Mouse (Mus musculus) MEL-GATA-1-ER (cell line): ENCODE measurements at regions not wholly inside any gene's neighbourhood (a gene's known extent, or its start where the extent isn't known, plus 50 kb on each side); places are given as distances from the start of the nearest gene placed in this dataset.

ENCODE experiments used
- DNase-seq: peaks from one replicate; pipeline ENCODE4 v3.0.0-alpha.2; 2012; ENCODE audit warnings: low read depth; ENCODE audit errors: extremely low read depth

DNA sequence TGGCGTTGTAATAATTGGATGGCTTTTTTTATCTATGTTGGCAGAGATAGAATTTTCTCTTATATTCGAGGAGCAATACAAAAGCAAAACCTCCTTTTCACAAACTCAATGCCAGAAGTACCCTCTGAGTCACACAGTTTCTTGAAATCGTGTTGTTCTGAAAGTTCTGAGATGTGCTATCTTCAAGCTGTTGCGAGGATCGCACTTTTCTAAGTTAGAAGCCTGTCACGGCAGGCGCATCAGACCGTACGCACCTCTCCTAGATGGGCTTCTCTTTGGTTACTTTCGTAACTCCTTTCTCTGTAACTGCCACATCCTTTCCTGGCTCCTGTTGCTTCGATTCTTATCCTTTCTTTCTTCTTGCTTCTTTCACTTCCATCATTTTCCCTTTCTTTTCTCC is 271.2 kb upstream of the Arrdc3 start:
- no peak for DNase-seq

DNA sequence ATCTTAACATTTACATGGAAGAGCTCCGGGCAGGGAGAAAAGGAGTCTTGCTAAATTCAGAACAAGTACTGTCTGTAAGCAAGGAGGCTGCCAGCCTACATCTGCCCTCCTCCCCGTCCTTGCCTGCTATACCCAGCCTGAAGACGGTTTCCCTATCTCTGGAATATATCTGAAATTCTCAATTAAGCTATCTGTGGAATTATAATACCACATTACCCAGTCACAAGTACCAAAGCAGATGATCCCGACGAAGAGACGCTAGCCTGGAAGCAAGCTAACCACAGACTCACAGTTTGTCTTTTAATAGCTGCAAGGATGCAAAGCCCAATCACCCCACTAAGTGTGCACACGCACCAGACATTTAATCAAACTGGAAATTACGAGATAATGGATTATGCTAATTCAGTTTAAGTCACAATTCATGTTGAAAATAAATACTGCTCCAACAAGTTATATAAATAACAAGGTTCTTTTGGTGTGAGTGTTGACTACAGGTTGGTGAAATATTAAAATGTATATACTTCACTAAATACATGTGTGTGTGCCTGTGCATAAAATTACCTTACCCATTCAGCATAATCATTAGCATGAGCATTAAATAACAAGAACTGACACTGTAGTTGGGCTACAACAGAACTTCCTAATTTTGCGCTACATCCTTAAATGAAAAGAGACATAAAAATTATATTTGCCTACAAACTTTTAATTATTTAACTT is 269.9 kb upstream of the Arrdc3 start:
- no peak for DNase-seq

DNA sequence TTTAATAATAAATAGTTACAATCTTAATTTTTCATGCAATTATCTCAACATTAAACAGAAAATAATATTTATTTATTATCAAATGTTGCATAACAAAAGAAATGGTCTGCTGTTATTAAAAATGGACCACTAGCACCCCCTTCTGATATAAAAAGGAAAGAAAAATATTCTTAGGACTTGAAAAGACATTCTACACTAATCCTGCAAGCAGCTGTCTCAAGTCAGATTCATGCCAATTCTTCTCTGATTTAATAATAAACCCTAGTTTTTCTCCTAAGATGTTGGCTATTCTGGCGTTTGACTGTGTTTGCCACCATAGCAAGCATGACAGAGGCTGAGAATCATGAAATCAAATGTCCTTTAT is 269.3 kb upstream of the Arrdc3 start:
- no peak for DNase-seq

DNA sequence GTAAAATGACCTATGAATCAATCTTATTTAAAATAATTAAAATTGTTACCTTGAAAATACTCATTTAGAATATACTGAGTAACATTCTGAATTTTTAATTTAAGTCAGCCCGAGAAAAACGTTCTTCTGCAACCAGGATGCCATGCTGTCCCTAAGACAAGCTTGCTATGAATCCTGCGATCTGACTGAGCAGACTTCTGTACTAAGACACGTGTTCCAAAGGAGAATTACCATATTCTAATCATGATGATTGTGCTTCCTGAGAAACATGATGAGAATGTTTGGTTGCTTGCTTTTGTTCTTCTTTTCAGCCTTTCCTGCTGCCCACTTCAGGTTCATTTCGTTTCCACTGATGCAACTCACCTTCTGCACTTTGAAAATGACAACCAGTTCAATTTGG is 268.2 kb upstream of the Arrdc3 start:
- DNase-seq = no peak

DNA sequence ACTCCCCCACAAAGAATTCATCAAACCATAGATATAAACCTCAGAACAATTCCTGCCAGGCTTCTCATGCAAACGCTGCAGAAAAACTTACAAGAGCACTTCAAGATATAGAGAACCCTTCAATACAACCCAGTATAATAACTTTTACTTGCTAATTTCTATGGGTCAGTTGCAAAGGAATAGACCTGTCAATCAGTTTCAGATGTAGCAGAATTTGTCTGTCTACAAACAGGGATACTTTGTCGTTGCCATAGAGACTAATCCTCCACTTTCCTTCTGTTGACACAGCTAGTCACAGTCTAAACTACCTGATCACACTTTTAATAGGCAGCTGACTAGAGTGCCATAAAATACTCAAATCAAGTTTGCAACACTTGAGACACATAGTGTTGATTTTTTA is 260.2 kb upstream of the Arrdc3 start:
- no peak for DNase-seq

DNA sequence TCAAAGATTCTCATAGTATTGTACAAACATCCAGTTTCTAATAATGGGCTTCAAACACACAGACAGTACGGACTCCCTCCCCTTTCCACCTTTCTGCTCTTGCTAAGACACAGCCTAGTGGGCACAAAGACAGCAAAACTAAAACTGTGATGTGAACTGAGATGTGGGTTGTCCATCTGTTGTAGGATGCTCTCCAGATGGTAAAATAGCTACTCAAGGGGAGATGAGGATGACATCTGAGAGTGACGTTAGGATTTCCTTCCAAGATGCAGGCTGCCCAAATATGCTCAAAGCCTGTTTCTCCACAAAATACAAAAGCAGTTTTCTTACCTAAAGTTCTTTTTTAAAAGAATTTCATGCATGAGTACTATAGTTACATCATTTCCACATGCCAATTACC is 241.8 kb upstream of the Arrdc3 start:
- no peak for DNase-seq

DNA sequence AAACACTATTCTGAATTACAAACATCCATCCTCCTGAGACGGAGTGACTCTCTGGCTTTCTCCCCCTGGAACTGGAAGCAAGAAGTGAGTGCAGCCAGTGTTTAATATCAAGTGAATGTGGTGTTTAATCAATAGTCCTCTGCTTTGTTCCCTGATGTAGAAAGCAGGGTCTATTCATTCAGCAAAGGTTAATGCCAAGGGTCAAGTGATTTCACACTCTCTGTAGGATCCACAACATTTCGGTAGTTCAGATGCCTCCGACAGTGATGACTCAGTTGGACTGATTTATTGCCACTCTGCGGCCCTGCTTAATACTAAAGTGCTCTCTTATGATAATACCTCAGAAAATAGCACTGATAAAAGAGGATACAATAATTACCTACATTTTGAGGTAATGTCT is 235.6 kb upstream of the Arrdc3 start:
- DNase-seq = no peak

DNA sequence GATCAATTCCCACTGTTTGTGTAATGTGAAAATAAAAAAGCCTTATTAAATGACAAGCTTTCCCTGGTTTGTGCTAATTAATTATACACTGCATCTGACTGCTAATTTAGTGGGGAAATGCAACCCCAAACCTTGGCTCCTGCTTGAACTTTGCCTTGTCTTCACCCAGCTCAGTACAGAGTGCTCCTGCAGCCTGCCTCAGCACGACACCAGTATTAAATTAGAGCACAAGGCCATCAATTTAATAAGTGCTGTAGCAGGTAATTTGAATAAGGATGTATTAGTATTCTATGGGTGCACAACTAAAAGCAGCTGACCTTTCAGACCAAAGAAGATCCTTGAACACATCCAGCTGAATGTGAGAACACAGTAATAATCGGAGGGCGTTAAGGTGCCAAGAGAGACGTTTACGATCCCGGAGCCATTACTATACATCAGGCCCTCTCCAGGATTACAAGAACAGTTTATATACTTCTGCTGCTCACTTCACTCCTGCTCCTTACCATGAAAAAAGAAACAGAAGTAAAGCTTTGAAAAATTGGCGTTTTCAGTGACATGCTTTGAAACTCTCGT is 230.1 kb upstream of the Arrdc3 start:
- DNase-seq = no peak

DNA sequence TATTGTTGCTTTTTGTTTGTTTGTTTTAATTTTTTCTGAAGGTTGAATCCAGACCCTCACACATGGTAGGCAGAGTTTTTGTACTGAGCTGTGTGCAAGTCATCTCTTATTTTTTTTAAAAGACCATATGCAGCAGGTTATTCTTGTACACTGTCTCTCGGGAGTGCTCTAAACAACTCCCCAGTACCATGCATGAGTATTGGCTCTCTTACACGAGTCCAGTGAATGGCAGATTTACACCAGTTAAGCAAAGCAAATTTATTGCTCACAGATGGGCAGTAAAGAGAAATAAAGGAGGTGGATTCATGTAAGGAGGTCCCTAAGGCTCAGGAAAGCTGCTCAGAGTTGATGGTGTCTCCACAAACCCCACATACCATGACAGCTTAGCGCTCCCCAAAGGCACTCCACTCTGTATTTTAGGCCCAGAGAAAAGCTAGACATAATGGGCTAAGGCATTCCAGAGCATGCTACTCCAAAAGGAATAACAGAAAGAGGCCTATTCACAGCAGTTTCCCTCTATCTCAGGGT is 216.9 kb upstream of the Arrdc3 start:
- no peak for DNase-seq

DNA sequence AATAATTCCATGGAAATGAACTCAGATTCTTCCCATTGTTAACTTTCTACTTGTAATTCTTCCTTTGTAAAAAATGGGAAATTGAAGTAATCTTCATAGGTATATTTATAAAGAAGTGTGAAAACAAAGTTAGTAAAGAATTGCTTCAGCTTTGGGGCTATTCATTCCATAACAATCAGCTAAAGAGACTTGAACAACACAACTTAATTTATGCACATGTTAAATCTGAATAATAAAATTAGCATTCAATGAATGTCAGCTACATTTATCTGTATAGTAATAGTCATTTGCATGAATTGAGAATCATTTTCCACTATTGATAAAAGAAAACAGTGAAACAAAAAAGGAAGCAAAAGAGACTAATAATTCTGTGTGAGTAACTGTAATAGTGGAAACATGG is 193.3 kb upstream of the Arrdc3 start:
- DNase-seq = no peak

DNA sequence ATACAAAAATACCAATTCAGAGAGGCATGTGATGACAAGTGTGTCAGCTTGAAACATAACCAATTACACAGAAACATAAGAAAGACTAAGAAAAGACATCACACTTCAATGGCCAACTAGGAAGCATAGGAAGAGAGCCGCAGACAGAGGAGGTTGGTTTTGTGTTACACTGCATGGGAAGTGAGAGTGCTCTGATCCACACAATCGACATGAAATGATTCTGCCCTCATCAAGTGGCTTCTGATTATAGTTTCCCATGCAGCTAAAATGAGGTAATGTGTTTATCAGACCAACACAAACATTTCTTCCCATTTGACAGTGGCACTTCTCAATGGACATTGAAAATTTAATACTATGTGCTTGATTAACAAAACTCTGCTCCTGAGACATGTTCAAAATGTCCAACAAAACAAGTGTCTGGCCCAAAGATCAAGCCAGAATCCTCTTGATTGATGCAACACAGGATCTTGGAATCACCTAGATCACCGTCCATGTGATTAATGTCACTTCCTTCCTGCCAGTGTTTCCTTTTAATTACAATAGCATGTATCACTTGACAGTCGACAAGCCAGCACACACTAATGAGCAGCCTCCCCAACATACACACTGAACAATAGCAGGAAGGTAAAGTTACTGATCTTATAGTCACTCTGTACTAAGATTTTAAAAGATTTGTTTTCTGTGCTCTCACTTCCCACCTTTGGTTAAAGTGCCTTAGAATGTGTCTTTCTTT is 192.4 kb upstream of the Arrdc3 start:
- no peak for DNase-seq

DNA sequence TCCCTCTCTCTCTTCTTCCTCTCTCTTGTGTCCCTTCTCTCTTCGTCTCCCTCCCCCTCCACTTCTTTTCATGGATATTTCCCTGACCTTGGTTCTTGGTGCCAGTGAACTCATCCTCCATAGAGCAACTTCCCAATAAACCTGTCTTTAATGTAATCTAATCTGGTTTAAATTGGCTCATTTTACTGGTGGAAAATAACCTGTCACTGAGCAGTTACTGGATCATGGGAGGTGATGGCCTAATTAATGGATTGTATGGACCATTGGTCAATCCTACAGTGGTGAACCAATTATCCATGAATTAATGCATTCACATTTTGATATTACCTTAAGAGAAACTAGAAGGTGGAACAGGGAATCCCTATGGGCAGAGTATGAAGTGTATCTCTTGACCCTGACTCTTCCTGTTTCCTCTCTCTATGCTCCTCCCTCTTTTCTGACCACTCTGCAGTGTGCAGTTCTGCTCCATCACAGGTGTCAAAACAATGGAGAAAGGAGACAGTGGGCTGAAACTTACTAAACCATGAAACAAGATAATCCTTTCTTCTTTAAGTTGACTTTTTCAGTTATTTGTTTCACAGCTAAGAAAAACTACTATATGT is 187.5 kb upstream of the Arrdc3 start:
- no peak for DNase-seq

DNA sequence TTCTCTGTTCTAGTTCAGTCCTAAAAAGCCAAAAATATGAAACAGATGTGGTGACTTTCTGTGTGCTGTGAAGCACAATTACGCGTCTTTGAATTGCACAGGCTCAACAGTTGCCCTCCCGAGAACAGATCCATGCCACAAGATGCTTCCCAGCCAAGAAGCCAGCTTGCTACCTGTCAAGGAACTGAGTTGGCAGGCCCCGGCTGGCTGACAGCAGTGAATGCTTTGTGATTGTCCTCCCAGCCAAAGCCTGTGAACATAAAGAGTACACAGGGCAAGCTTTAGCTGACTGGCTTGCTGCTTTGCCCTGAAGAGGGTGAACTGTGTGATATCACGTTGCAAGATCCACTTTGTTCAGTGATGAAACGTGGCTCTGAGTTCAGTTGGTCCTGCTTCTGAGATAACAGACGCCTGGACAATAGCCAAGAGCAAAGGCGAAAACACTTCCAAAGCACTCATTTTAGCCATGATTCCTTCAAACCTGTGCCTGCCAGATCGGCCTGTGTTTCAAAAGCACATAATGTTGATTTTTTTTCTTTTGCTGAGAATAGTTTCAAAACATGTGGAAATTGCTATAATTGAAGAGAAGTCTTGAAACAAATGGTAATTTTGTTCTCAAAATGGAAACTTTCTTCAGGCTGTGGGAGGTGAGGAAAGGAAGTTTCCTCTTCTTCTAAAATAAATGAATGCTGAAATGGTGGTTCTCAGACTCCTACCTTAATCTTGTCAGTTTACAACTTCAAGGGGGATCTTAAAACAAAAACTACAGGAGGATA is 173.5 kb upstream of the Arrdc3 start:
- peak; percentile 31 for DNase-seq

DNA sequence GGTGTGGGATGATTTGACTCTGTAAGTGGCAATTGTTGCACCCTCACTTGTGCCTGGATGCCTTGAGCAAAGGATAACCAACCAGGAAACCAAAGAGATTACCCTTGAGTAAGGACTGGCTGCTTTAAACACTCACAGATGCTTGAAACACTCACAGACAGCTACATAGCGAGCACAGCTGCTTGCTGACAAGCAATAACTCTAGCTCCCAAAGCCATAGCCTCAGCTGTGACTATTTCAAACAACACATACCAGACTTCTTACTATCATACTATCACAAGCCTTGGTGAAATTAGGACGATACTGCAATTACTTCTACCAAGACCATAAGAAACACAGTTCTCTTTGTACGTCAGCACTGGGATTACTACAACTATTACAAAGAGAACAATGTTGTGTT is 163.9 kb upstream of the Arrdc3 start:
- DNase-seq = no peak

DNA sequence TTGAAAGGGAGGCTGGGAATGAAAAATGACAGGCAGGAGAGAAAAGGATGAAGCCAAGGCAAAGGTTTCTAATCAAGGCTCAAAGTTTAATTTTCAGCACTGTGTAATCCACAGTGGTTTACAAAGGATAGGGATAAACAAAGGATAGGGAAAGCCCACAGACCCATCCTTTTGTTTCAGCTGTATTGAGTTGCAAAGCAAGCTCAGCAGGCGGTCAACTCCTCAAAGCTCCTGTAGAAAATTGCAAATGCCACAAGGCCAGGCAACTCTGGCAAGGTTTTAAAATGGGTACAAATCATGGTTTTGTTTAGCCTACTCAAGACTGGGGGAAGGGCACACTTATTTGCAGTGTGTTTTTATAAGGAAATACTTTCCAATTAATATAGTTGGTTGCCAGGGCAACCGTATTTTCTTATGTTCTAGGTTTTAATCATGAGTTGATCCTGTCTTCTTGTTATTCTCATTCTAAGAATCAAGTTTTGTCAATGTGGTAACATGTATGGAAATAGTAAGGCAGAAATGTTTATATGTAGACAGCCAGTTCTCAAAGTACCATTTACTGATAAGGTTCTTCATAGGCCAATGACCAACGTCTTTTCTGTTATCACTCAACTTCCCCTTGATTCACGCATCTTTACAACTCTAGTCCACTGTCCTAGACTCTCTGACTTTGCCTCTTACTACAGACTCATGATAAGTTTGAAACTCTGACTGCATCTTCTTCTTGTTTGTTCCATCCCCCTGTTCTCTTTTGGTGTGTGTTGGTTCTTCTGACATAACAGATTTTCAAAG is 159.8 kb upstream of the Arrdc3 start:
- DNase-seq = no peak

DNA sequence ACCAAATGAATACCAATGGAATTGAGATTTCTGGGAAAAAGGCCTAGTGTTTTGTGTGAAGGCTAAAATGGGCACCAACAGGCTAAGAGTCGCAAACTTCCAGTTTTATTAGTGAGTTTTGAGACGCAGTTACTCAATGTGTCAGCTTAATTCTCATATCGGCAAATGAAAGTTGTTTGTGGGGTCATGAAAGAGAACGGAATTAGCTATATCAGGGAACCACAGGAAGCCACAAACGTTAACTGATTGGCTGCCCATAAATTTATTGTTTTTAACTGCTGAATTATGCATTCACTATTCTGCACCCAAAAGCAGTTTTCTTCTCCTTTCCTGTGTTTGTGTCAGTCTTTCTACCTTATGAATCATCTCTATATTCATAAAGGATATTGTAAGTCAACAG is 154.0 kb upstream of the Arrdc3 start:
- peak; percentile 72 for DNase-seq

DNA sequence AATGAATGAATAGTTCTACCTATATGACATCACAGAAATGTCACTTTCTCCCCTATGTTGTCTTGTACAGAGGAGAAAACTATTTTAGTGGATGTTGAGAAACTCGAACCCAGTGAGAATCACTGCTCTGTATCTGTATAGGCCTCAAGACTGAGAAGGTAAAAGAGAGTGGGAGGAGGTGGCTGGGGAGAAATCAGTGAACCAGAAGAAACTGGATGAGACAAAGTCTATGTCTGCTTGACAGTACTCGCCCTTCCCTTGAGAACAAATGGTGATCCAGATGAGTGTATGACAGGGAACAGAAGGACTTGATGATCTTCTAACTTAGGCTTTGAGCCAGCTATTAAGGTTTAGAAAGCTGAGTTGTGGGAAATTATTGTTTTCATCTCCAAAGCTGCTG is 137.2 kb upstream of the Arrdc3 start:
- no peak for DNase-seq

DNA sequence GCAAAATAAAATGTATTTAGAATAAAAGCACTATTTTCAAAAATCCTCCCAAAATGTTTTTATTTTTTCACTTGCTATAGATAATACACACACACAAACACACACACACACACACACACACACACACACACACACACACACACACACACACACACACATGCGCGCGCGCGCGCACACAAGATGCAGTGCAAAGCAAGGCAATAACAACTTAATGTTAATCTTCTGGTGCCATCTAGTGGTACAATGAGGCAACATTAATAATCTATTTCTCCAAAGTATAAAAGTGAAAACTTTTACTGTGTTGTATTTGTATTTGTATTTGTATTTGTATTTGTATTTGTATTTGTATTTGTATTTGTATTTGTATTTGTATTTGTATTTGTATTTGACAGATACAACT is 136.2 kb upstream of the Arrdc3 start:
- DNase-seq = peak; percentile 15
